Mouse (Mus musculus) ovary, adult 18-20 months (tissue): Measurements from ENCODE around the gene Tmem50a.

Source experiments
- DNase-seq: peaks from one replicate; pipeline ENCODE4 v3.0.0; 2022; ENCODE audit warnings: low spot score, mixed read lengths

The Tmem50a gene

DNA sequence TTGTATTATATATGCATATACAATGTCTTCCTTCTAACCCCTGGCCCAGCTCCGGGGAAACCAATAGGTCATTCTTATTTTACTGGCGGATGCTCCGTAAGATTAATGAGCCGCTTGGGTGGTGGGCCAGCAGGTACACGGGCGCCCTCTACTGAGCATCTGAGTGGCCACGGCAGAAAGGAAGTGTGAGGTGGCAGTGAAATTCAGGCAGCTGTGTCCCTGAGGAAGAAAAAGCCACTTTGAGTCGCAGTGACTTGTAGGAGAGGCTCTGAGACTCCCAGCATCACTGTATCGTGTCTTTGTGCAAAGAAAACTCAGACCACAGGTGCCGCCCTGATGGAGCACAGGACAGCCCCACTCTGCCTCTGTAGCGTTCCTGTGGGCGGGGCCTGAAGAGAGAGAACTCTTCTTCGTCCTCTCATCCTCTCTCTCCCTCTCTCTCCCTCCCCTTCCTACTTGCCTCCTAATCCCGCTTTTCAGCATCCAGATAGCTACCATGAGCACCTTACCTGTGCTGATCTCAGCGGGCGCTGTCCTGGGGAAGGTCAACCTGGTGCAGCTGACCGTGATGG lies 35.3 kb downstream of the Tmem50a start:
- DNase-seq, result peak; percentile 25

DNA sequence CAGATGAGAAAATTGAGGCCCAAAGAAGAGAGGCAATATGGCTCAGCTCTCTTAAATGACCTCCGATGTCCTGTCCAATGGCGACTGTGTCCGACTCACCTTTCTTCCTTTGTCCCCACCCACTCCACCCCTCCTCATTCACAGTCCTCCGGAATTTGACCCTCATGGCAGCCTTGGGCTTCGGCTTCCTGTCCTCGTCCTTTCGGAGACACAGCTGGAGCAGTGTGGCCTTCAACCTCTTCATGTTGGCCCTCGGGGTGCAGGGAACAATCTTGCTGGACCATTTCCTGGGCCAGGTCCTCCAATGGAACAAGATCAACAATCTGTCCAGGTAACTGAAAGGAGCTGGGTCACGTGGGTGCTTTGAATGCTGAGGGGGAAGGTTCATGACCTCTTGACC lies 38.7 kb downstream of the Tmem50a start:
- no peak for DNase-seq

DNA sequence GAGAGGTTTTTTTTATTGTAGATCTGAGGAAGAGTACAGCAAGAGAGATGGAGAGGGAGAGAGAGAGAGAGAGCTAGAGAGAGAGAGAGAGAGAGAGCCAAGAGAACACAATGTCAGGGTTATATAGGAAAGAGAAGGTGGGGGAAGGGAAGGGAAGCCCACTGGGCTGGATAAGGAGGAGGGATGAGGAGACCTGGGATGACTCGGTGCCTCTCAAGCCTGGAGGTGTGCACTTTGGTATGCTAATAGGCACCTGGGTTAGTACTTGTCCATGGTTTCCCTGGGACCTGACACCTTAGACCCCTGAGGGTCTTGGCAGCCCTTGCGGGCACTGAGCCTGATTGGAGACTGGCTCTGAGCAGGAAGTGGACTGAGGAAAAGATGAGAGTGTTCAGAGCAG lies 42.9 kb downstream of the Tmem50a start:
- DNase-seq, result no peak

DNA sequence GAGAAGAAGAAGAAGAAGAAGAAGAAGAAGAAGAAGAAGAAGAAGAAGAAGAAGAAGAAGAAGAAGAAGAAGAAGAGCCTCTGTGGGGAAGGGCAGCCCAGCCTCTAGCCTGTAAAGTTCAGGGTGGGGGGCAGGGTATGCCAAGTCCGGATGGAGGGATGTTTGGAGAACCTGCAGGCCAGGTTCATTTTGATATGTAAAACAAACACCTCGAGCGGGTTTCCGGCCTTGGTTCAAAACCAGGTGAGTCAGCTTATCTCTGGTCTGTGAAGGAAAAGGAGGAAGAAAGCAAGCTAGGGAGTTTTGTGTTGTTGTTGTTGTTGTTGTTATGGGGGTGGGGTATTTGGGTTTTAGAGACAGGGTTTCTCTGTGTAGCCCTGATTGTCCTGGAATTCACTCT lies 43.3 kb downstream of the Tmem50a start:
- no peak for DNase-seq

DNA sequence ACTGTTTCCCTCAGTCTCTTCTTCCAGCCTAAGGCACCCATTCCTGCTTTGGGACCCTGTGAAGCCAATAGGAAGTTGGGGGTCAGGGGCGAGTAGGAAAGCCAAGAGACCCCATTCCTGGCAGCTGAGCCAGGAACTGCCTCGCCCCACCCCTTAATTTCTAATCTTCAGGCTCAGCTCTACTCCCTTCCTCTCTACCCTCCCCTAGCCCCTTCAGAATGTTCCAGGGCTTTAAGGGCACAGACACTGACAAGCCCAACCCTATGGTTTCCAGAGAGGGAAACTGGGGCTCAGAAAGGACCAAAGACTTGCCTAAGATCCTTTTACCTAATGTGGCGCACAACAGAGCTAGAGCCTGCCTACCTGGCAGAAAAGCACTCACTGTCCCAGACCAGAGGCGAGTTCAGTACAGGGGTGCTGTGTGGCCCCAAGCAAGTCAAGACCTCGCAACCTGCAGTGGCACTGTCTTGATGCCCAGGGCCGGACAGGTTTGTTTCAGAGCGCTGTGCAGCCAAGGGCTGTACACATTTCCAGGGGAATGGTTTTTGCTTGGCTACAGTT lies 44.9 kb downstream of the Tmem50a start:
- no peak for DNase-seq

DNA sequence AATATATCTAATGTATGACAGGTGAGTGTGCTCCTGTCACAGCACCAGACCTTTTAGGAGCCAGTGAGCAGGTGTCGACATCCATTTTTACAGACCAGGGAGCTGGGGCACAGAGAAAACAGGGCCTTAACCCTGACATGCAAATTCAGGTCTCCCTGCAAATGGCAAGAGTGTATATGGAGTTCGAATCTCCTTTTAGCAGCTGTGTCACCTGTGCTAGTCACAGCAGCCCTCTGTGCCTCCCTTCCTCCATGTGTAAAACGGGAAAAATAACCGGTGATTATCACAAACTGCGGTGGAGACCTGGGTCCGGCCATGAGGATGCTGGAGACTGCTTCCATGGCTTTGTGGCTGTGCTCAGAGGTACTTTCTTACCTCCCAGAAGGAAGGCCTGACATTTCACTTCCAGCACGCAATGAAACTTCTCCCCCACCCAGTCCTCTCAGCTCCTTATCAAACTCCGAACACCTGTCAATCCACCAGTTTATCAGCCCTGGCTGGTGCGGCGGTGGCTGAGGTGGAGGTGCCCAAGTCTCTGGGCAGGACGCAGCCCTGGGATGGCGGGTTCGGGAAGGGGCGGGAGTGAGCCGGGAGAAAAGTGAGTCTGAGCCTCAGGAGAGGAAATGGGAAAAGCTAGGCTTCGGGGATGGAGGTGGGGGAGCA lies 45.6 kb downstream of the Tmem50a start:
- DNase-seq, result no peak

DNA sequence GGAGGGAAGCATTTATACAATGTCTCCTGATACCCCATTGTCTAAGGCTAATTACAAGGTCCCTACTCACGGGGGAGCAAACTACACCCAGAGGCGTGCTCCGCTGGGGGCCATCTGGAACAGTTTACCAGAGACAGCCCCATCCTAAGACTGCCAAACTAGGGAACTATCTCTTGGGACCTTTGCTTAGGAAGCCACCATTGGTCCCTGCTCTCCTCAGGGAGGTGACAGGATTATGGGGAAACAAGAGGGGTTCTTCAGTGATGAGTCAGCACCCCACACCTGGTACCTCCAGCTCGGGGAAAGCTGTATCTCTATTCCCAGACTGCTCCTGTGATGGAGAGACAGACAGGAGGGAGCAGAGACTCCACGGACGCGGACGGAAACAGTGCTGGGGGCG lies 46.3 kb downstream of the Tmem50a start:
- DNase-seq, result no peak

DNA sequence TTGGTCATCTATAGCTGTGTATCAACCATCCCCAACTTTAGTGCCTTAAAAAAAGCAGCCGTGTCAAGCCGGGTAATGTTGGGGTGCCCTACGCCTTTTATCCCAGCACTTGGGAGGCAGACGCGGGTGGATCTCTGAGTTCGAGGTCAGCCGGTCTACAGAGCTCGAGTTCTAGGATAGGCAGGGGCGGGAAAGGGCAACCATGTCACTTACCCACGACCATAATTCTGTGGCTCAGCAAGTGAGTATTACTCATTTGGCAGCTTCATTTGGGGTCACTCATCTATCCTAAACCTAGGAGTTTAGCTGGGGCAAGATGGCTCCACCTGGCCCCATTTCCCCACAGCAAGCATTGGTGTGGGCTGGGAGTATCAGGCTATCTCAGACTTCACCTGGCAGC lies 46.8 kb downstream of the Tmem50a start:
- no peak for DNase-seq

DNA sequence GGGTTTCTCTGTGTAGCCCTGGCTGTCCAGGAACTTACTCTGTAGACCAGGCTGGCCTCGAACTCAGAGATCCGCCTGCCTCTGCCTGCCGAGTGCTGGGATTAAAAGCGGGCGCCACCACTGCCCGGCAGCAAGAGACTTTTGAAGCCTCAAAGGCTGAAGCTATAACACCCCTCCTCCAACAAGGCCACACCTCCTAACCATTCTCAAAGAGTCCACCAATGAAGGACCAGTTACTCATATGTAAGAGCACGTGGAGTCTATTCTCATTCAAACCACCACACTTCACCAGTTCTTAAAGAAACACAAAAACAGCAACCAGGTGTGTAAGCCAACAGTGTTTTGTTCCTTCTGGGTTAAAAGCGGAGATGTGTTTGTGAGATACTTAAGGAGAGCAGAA lies 47.2 kb downstream of the Tmem50a start:
- DNase-seq, result no peak

DNA sequence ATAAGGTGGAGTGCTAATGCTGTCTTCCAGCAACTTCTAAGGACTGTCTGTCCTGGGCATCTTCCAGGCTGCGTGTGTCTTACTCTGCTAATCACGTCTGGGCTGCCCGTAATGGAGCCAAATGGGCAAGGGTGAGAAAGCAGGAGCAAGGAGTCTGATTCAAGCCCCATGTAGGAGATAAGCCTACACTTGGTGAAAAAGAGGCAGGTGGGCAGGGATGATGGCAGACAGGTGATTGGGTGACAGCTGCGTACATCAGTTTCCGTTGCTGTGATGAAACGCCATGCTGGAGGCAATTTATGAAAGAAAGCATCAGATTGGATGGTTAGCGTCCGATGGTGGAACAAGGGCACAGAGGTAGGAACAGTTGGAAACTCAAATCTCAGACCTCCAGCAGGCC lies 47.6 kb downstream of the Tmem50a start:
- no peak for DNase-seq

DNA sequence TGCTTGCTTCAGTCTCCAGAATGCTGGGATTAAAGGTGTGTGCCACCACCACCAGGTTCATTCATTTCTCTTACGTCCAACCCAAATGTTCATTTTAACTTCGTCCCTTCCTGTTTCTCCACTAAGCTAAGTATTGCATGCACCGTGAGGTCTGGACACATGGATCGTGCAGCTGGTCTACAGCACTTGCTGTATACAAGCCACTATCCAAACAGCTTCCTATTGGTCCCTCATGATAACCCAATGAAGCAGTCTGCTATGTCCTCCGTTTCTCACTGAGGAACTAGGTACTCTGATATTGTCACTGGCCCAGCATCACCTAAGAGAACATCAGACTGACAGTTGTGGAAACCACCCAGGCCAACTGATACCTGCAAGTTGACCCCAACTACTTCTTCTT lies 49.0 kb downstream of the Tmem50a start:
- no peak for DNase-seq

DNA sequence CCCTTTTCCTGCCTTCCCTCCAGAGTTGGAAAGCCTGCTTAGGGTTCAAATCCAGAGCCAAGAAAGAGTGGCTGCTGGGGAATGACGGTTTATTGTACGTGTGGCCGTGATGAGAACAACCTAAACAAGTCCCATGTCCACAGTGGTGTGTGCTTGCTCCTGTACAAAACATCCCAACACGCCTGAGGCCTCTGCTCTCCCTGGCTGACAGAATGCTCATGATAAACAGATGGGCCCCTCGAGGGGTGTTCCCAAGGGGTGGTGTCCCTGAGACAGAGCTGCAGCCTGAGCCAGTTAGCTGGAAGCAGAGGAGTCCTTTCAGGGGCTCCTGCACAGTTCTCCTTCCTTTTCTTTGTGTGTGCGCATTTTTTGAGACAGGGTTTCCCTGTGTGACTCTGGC lies 49.5 kb downstream of the Tmem50a start:
- no peak for DNase-seq

DNA sequence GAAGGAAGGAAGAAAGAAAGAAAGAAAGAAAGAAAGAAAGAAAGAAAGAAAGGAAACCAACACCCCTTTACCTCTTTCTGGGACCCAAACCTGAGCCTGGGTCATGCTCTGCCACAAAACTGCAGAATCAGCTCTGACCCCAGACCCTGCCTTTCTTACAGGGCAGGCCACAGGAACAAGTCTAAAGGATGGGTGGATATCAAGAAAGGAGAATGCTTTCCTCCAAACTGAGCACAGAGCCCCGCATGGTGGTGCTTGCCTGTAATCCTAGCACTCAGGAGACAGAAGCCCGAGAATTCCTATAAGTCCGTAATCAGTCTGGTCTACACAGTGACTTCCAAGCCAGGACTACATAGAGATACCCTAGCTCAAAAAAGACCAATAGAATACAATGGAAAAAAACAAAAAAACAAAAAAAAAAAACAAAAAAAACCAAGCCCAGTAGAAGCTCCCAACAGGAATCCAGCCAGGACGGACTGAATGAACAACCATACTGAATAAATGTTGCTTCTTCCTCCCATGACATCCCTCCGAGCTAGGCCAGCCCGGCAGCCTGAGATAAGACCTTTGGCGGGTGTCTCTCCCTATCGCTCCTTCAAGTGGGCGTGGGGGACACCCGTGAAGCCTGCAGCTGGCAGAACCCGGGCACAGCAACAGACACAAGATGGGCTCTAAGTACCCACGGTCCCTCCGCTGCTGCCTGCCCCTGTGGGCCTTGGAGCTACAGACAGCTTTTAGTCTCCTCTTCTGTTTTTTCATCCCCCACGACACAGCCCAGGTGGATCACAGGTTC lies 50.7 kb downstream of the Tmem50a start, which contains the start of gene Rhd:
Gene Rhd (plus strand): TSS at position 600 of the 793 bp plus-strand sequence.
- no peak for DNase-seq

DNA sequence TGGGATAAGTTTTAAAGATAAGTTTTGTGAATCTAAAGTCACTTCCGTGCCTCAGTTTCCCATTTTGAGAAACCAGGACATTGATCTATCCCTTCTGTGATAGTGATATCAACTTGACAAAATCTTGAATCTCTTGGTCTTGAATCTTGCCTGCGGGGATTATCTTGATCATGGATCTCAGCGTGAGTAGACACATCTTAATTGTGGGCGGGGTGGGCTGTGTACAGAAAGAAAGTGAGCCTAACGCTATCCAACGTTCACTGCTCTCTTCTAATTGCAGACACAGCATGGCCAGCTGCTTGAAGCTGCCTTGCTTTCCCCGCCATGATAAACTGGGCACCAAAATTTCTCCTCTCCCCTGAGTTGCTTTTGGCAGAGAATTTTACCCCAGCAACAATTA lies 51.8 kb downstream of the Tmem50a start:
- no peak for DNase-seq

DNA sequence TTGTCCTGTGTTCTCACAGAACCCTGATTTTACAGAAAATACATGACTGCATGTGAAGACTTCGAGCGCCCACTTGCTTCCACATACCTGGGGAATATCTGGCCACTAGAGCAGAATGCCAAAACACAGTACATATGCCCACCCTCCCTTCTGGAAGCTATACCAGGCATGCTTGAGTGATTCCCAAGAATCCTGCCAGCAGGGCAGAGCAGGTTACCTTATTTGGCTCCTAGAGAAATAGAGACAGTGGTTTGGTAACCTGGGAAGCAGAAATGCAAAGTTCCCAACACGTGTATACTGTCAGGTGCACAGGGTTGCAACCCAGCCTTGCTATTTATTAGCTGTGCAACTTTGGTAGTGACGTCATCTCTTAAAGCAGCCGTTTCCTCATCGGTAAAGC lies 52.9 kb downstream of the Tmem50a start:
- no peak for DNase-seq

DNA sequence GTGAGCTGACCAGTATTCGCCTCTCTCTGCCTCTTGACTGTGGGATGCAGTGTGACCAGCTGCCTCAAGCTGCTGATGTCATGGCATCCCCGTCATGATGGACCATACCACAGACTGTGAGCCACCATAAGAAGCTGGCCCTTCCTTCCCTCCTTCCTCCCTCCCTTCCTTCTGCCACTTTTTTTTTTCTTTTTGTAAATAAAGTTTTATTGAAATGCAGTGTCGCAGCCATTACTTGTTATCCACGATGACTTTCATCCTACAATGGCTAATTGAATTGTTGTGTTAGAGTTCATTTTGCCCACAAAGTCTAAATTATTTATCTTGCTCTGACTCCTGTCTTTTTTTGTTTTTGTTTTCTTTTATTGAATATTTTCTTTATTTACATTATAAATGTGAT lies 56.3 kb downstream of the Tmem50a start:
- DNase-seq, result no peak

DNA sequence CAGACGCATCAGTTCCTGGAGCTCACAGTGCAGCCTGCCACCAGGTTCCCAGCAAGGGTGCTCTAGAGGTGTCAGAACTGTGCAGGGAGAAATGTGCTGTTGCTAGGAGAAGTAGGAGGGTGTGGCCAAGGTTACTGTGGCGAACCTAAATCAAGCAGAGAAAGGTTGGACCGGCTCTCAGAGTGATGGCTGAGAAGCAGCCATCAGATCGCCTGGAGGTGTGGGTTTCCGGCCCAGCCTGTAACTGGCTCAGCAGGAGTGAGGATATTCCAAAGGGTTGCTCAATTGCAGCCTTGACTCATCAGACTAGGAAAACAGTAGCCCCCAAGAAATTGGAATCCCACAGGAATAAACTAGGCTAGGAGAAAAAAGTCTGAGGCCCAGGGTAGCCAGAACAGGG lies 58.3 kb downstream of the Tmem50a start:
- no peak for DNase-seq

DNA sequence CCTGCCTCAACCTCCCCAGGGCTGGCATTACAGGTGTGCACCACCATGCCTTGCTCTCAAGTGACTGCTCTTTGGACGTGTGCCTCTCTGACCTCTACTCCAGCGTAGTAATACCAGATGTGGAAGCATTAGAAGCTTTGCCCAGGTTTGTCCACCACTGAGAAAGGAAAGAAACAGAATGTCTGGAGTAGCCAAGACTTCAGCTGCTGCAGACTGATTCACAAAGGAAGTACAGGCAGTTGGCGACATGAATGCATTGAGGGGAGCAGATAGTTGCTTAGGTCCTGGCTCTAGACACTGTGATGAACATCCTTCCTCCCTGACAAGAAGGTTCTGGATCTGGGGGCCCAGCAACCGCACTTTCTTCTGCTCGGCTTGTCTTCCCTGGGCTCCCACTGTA lies 58.8 kb downstream of the Tmem50a start:
- DNase-seq, result no peak

DNA sequence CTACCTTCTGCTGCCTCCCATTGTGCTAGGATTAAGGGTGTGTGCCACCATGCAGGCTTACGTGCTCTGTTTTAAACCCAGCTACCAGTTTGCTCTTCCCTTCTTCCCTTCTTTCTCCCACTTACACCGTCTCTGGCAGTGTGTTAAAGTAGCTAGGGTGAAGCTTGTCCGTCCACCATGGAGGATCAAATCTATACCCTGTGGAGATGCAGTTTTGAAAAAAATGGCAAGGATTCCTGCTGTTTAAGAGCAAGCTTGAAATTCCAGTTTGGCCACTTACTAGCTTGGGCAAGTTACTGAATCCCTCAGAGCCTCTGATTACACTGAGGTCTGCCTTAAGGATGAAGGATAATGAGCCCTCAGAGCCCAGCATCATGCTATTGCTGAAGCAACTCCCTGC lies 59.5 kb downstream of the Tmem50a start:
- no peak for DNase-seq

DNA sequence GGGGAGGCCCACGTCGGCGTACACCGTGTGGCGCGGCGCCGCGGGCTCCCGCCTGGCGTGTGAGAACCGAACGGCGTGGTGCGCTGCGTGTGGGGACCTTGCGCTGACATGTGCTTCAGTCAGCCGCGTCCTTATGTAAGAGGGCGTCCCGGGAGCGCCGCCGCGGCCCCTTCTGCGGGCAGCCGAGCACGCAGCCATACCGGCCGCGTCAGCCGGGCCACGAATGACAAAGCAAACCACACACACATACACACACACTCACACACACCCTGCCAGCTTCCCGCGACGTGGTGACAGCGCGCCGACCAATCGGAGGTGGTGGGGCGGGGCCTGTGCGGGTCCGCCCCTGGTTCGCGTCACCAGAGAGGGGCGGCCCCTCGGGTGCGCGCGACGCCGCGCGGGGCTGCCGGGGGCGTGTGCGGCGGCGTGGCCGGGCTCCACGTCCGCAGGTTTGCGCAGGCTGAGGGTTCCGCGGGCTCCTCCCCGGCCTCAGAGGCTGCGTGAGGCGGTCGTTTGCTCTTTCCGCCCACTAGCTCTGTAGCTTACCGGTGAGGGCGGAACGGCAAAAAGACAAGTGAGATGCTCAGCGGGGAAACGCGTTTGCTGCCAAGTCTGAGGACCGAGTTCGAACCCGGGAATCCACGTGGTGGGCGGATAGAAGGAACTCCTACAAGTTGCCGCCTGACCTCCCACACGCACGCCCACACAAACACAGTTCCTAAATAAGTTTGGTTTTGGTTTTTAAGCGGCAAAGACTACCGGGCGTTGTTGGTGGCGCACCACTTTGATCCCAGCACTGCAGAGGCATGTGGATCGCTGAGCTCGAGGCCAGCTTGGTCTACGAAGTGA lies 61.0 kb downstream of the Tmem50a start:
- peak; percentile 83 for DNase-seq

DNA sequence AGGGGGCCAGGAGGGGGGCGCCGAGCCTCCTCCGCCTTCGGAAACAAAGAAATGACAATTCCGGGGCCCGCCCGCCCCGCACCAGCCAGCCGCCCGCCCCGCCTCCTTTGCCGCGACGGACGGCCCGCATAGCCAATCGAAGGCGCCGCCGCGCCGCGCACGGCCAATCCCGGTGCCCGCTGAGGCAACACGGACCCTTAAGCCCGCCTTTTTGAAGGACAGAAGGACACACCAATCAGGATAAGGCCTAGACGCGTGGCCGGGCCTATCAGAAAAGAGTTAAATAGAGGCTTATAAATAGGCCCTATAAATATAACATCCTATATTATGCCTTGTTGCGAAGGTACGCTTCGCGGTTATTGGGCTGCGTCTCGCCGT lies 61.6 kb downstream of the Tmem50a start, which contains the start of gene Maco1:
Gene Maco1 (minus strand): TSS at position 87 of the 378 bp plus-strand sequence.
- peak; percentile 97 for DNase-seq
